ENCODE assay signal across 7 mouse cellular contexts in genomic region chr10:121315321-121316283, GRCm38 (mm10). TPM values are rescaled to one million over a fixed set of nuclear protein-coding genes. Genes with fewer than 3 reads are reported as not detected.
DNase-seq lines count a peak whose midpoint lies in the region; ATAC-seq lines count a peak whose summit lies in the region.

No protein-coding gene starts in this region.

- 0 out of 2 replicates have a peak, but pooled peaks cover 4% of the 10 kb centered on the region for H3K4me1 ChIP-seq in heart, embryonic 16.5 days (ENCODE audit: control insufficient read depth, insufficient read depth, low read length)
- peaks cover 6% of the 10 kb centered on the region; the same call in 1 of the 2 replicates for H3K4me1 ChIP-seq in liver, embryonic 12.5 days

- no peaks in the 10 kb centered on the region; the same call in 1 of the 2 replicates for H3K9me3 ChIP-seq in heart, embryonic 16.5 days (replicated peaks; ENCODE audit: control insufficient read depth, low read length)
- no peaks in the 10 kb centered on the region for H3K9me3 ChIP-seq in liver, embryonic 12.5 days (replicated peaks)

- WGBS in heart, embryonic 16.5 days = 30% methylated on average over 27 of the region's 27 CpGs
- 22% methylated on average over 27 of the region's 27 CpGs for WGBS in liver, embryonic 12.5 days (ENCODE audit: insufficient replicate concordance)

- DNase-seq in B cell, adult 2 months = peak; percentile 12 to 14
- no peak for DNase-seq in yolk sac, embryonic 10.5 days (ENCODE audit: low spot score)
- DNase-seq in gastrocnemius, postnatal 10 days = no peak
- DNase-seq in adipocyte (ENCODE audit: low spot score) = no peak

- H3K36me3 ChIP-seq in heart, embryonic 16.5 days (ENCODE audit: control insufficient read depth, insufficient read depth) = no peaks in the 10 kb centered on the region
- H3K36me3 ChIP-seq in liver, embryonic 12.5 days = no peaks in the 10 kb centered on the region

- peak overlapping the region; percentile 32 for H3K4me2 ChIP-seq in heart, embryonic 16.5 days (ENCODE audit: low read depth, low read length)
- peak overlapping the region; percentile 28 for H3K4me2 ChIP-seq in liver, embryonic 12.5 days

- H3K27ac ChIP-seq in heart, embryonic 16.5 days (ENCODE audit: low read length) = 0 out of 2 replicates have a peak overlapping the region, but pooled peaks have one; percentile 2
- no peak overlapping the region for H3K27ac ChIP-seq in liver, embryonic 12.5 days

- H3K4me3 ChIP-seq in heart, embryonic 16.5 days (ENCODE audit: low read length) = no peak overlapping the region; the same call in 1 of the 2 replicates
- H3K4me3 ChIP-seq in liver, embryonic 12.5 days = no peak overlapping the region

- H3K9ac ChIP-seq in heart, embryonic 16.5 days (ENCODE audit: low read length) = no peak overlapping the region
- no peak overlapping the region for H3K9ac ChIP-seq in liver, embryonic 12.5 days

- peaks cover 19% of the 10 kb centered on the region for H3K27me3 ChIP-seq in heart, embryonic 16.5 days (ENCODE audit: control insufficient read depth, insufficient read depth, low read length)
- peaks cover 54% of the 10 kb centered on the region for H3K27me3 ChIP-seq in liver, embryonic 12.5 days (replicated peaks)

- ATAC-seq in activated CD4-positive, CD25-positive, alpha-beta regulatory T cell, adult 4 months = peak; percentile 29
- no peak for ATAC-seq in heart, embryonic 16.5 days (replicated peaks; ENCODE audit: extremely low read depth, insufficient read depth, low FRiP score)
- no peak for ATAC-seq in liver, embryonic 12.5 days

RNA-seq across cellular contexts. Expression of gene Tbc1d30, which starts 35.5 kb away (rescaled TPM):
- polyA plus RNA-seq in activated CD4-positive, CD25-positive, alpha-beta regulatory T cell, adult 4 months (2017; shearing (Covaris generic)) = 1 to 10 TPM; 5.0 to 5.7 TPM
- 1.2 and 1.8 TPM in 2 replicates for polyA plus RNA-seq in heart, embryonic 16.5 days (2015; fragmentation: Nextera tagmentation; extraction: Ambion mirVana)
- 0.11 and 0.30 TPM in 2 replicates for polyA plus RNA-seq in liver, embryonic 12.5 days (2016; fragmentation: Nextera tagmentation; extraction: Ambion mirVana)
- total RNA-seq in gastrocnemius, postnatal 10 days (2021) = under 1 TPM; 0.86 to 0.87 TPM

RNA-seq across cellular contexts. Expression of gene Gns, which starts 49.3 kb away (rescaled TPM):
- 1 to 10 TPM; 7.2 to 9.1 TPM for polyA plus RNA-seq in activated CD4-positive, CD25-positive, alpha-beta regulatory T cell, adult 4 months (2017; shearing (Covaris generic))
- 29.0 and 31.9 TPM in 2 replicates for polyA plus RNA-seq in heart, embryonic 16.5 days (2015; fragmentation: Nextera tagmentation; extraction: Ambion mirVana)
- 20.0 and 20.3 TPM in 2 replicates for polyA plus RNA-seq in liver, embryonic 12.5 days (2016; fragmentation: Nextera tagmentation; extraction: Ambion mirVana)
- 10 to 100 TPM; 43.5 to 57.5 TPM for total RNA-seq in gastrocnemius, postnatal 10 days (2021)

Comparison
In these comparisons a context has a peak if more than half of its experiments do, and no peak if none do; other contexts are left out.
1. DNase-seq: peak in B cell, adult 2 months (2 of 2); none in yolk sac, embryonic 10.5 days (single experiment), gastrocnemius, postnatal 10 days (single experiment) and adipocyte (single experiment).